Mouse (Mus musculus) v-Abl transformed pro-B cells (cell line): Measurements from ENCODE around the gene Sept3.

Experiments
- in situ Hi-C, 2 experiments: fragments of 400-800 bp; cut with MboI; formaldehyde crosslinking; loops; one replicate each; pipeline ENCODE4 v1.15.1; 2025; ENCODE audit not compliant: unreplicated experiment in 2 of 2

Sept3 gene

GRCm38 (mm10) chr15:82325382-82325781 is 50.7 kb downstream of the Sept3 start:
- in situ Hi-C loops: no loop called here

- in situ Hi-C loops: no loop called here
Observed at GRCm38 (mm10) chr15:82335194-82335593, 60.5 kb downstream of the Sept3 start.

GRCm38 (mm10) chr15:82336629-82337028 is 61.9 kb downstream of the Sept3 start:
- in situ Hi-C loops: no loop called here

GRCm38 (mm10) chr15:82337875-82338274 is 63.2 kb downstream of the Sept3 start:
- in situ Hi-C loops: no loop called here

- in situ Hi-C loops: no loop called here
Observed at GRCm38 (mm10) chr15:82338593-82339112, 64.0 kb downstream of the Sept3 start, which contains the start of the genes Naga, Pheta2 and Smdt1. Gene Naga, minus strand, starts transcription at chr15:82338925. Gene Pheta2, plus strand, starts transcription at chr15:82338942. Gene Smdt1, plus strand, starts transcription at chr15:82338959.

GRCm38 (mm10) chr15:82339150-82339549 is 64.5 kb downstream of the Sept3 start:
- in situ Hi-C loops: no loop called here

- in situ Hi-C loops: no loop called here
Observed at GRCm38 (mm10) chr15:82339634-82340254, 65.1 kb downstream of the Sept3 start.

- in situ Hi-C loops: no loop called here
Observed at GRCm38 (mm10) chr15:82340414-82341035, 65.8 kb downstream of the Sept3 start.

GRCm38 (mm10) chr15:82341036-82341501 is 66.4 kb downstream of the Sept3 start:
- in situ Hi-C loops: no loop called here

GRCm38 (mm10) chr15:82341675-82342542 is 67.2 kb downstream of the Sept3 start:
- in situ Hi-C loops: no loop called here

GRCm38 (mm10) chr15:82342543-82342935 is 67.8 kb downstream of the Sept3 start:
- in situ Hi-C loops: no loop called here

GRCm38 (mm10) chr15:82343368-82344287 is 68.9 kb downstream of the Sept3 start:
- in situ Hi-C loops: no loop called here
